ENCODE assay signal across 13 mouse cellular contexts in the genomic region with DNA sequence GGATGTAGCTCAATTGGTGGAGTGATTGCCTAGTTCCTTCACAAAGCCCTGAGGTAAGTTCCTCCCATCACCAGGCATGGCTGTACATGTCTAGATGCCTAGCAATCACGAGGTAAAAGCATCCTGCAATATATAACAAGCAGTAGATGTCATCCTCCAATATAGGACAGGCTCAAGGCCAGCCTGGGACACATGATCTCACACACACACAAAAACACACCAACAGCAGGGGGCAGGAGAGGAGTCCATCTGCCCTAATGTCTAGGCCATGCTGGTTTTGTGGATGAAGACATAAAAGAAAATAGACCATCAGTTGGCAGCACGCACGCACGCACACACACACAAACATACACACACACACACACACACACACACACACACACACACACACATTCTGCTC. TPM values are rescaled to one million over a fixed set of nuclear protein-coding genes. Genes with fewer than 3 reads are reported as not detected.
DNase-seq lines count a peak whose midpoint lies in the region; TF ChIP-seq lines count a peak whose summit lies in the region.
"Had no signal": no experiment of that assay in that cellular context is flagged by ENCODE, and none has a peak within 500 bp of the region (broad histone marks: within the 10 kb centered on the region; RNA-seq: fewer than 3 reads in every experiment).

No protein-coding gene starts in this region.

- no peak overlapping the region for H3K27ac ChIP-seq in liver, adult 2 months (replicated peaks; ENCODE audit: insufficient read depth, low read depth, low read length)
- H3K27ac ChIP-seq: forebrain, embryonic 12.5 days; hindbrain, embryonic 13.5 days had no signal

- H3K4me1 ChIP-seq in liver, adult 2 months (ENCODE audit: control insufficient read depth, insufficient read depth, low read length), result peaks cover 5% of the 10 kb centered on the region; the same call in 1 of the 2 replicates

- peak; percentile 63 for DNase-seq in gastrocnemius, adult 18-20 months (ENCODE audit: low spot score)
- no peak for DNase-seq in gastrocnemius, postnatal 14 days
- peak; percentile 6 for DNase-seq in liver, adult 2 months (ENCODE audit: extremely low read depth, low read depth, low spot score)
- no peak for DNase-seq in liver
- peak; percentile 12 to 60 for DNase-seq in kidney, postnatal 36 days
- DNase-seq in splenic B cell, adult 2 months (ENCODE audit: low read depth, low spot score), result peak; percentile 4
- no peak for DNase-seq in right cerebral cortex, postnatal 10 days (ENCODE audit: low spot score in 2 of 2)
- no peak for DNase-seq in right cerebral cortex, adult 18-20 months
- DNase-seq: retina, postnatal 1 day had no signal

- H3K9ac ChIP-seq in liver, adult 2 months (ENCODE audit: low read depth, low read length), result no peak overlapping the region
- H3K9ac ChIP-seq: forebrain, embryonic 12.5 days; hindbrain, embryonic 13.5 days had no signal

- no peaks in the 10 kb centered on the region for H3K36me3 ChIP-seq in liver, adult 2 months (ENCODE audit: control insufficient read depth, insufficient read depth, low read length)
- H3K36me3 ChIP-seq in splenic B cell, adult 2 months (ENCODE audit: control insufficient read depth, insufficient read depth, low read length, poor library complexity, severe bottlenecking), result no peaks in the 10 kb centered on the region
- H3K36me3 ChIP-seq: forebrain, embryonic 12.5 days; hindbrain, embryonic 13.5 days had no signal

- no peaks in the 10 kb centered on the region for H3K79me2 ChIP-seq in liver, adult 2 months (ENCODE audit: control insufficient read depth, insufficient read depth, low read length)

- TF ChIP-seq POLR2A in liver, adult 2 months (IDR thresholded peaks at IDR 0.05; ENCODE audit: extremely low read depth, insufficient read depth, low read length), result no peak

- 71% methylated on average over 4 of the region's 4 CpGs for WGBS in liver, adult 2 months

- intact Hi-C loops in gastrocnemius, postnatal 14 days (cut with DNase I; ENCODE audit: low total_unique reads), result loop anchor here (5.0 kb wide), 1 partner anchor 36 kb away; no protein-coding TSS in a partner anchor

- no peaks in the 10 kb centered on the region; the same call in 1 of the 2 replicates for H3K27me3 ChIP-seq in liver, adult 2 months (ENCODE audit: control insufficient read depth, insufficient read depth, low read length)
- H3K27me3 ChIP-seq in splenic B cell, adult 2 months (ENCODE audit: control insufficient read depth, insufficient read depth, low read length, poor library complexity, severe bottlenecking), result no peaks in the 10 kb centered on the region
- H3K27me3 ChIP-seq: forebrain, embryonic 12.5 days had no signal

- 0 out of 2 replicates have a peak, but pooled peaks have one; percentile 15 for TF ChIP-seq CTCF in liver, adult 2 months (IDR thresholded peaks at IDR 0.05; ENCODE audit: low read depth, low read length)

- H3K4me3 ChIP-seq in liver, adult 2 months (ENCODE audit: insufficient read depth, low read depth, low read length), result no peak overlapping the region
- H3K4me3 ChIP-seq: forebrain, embryonic 12.5 days; hindbrain, embryonic 13.5 days had no signal

RNA-seq across cellular contexts. Expression of a gene that starts 40.9 kb away (rescaled TPM):
- not detected for total RNA-seq in gastrocnemius, adult 18-20 months (2021)
- total RNA-seq in gastrocnemius, postnatal 14 days (2021), result not detected
- not detected in 2 replicates for total RNA-seq in liver, adult 2 months (2014; rRNA removed)
- polyA plus RNA-seq in liver, adult 2 months (2012; rRNA removed), result not detected in 2 replicates
- total RNA-seq: adrenal gland, adult 18-20 months; heart, adult 8-10 months had no signal
- polyA plus RNA-seq: forebrain, embryonic 12.5 days; hindbrain, embryonic 13.5 days had no signal

RNA-seq across cellular contexts. Expression of a gene that starts 49.3 kb away (rescaled TPM):
- under 1 TPM in 1 of 2 experiments, not detected in 1; 0.11 TPM for total RNA-seq in gastrocnemius, adult 18-20 months (2021)
- under 1 TPM; 0.18 to 0.21 TPM for total RNA-seq in gastrocnemius, postnatal 14 days (2021)
- total RNA-seq in liver, adult 2 months (2014; rRNA removed), result not detected in 2 replicates
- 0.07 TPM in 1 of 2 replicates, not detected in the other for polyA plus RNA-seq in liver, adult 2 months (2012; rRNA removed)

RNA-seq across cellular contexts. Expression of a gene that starts 58.2 kb away (rescaled TPM):
- 10 to 100 TPM; 23.7 to 27.3 TPM for total RNA-seq in gastrocnemius, adult 18-20 months (2021)
- 10 to 100 TPM; 20.3 to 21.7 TPM for total RNA-seq in gastrocnemius, postnatal 14 days (2021)
- total RNA-seq in liver, adult 2 months (2014; rRNA removed), result 1.2 and 1.3 TPM in 2 replicates
- polyA plus RNA-seq in liver, adult 2 months (2012; rRNA removed), result 10.9 and 12.3 TPM in 2 replicates

Comparison
In these comparisons a context has a peak if more than half of its experiments do, and no peak if none do; other contexts are left out.
1. DNase-seq: peak in gastrocnemius, adult 18-20 months (single experiment), liver, adult 2 months (single experiment), kidney, postnatal 36 days (2 of 2) and splenic B cell, adult 2 months (single experiment); none in gastrocnemius, postnatal 14 days (single experiment), liver (single experiment), right cerebral cortex, postnatal 10 days (0 of 2) and right cerebral cortex, adult 18-20 months (single experiment).